Mouse (Mus musculus): ENCODE measurements around the gene Vps4a. TPM values are rescaled to one million over a fixed set of nuclear protein-coding genes. Genes with fewer than 3 reads are reported as not detected.
"Not testable (repeated sequence)": the region's sequence is repeated elsewhere in the genome, so short reads cannot be mapped to it uniquely, and the experiment has no call there.

Vps4a gene
- 100 to 1,000 TPM; 116 to 117 TPM for total RNA-seq (2021)

GRCm38 (mm10) chr8:107030650-107031576 is at the start of gene Vps4a:
Vps4a (plus strand) TSS chr8:107031222.
- DNase-seq (ENCODE audit: extremely low spot score in 1 of 2, low spot score in 1 of 2) = peak; percentile 93 to 95

DNA sequence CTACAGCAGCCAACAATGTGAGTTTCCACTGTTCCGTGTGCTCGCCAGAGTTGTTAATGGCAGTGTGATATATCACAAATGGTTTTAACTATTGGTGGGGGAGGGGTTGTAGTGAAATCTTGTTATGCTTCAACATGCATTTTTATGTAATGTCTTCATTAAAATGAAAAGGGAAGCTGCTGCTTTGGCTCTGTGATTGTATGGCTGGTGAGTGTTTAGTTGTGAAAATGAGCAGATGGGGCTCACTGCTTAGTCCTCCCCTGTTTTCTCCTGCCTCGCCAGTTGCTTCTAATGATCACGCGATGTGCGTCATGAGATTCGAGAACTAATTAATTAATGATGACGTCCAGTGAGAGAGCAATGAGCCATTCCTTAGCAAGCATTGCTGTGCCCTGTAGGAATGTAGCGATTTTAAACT is 45.6 kb upstream of the Vps4a start:
- no peak for DNase-seq (ENCODE audit: extremely low spot score in 1 of 2, low spot score in 1 of 2)

GRCm38 (mm10) chr8:106985951-106986350 is 45.1 kb upstream of the Vps4a start:
- DNase-seq (ENCODE audit: extremely low spot score in 1 of 2, low spot score in 1 of 2) = no peak

DNA sequence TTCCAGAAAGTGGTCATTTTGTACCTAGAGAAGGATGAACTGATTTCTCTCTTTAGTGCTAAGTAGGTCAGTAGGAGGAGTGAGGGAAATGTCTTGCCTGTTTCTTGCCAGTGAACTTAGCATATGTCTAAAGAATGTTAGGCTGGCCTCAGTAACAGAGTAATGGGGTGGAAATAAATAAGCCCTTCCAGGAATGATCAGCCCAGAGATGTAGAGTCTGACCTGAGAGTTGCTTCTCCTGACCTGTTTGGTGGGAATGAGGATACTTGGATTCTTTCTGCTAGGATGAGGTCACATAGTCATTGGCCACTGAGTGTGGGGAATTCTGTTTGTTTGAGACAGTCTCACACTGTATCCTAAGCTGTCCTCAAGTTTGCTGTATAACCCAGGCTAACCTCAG is 43.5 kb upstream of the Vps4a start:
- no peak for DNase-seq (ENCODE audit: extremely low spot score in 1 of 2, low spot score in 1 of 2)

DNA sequence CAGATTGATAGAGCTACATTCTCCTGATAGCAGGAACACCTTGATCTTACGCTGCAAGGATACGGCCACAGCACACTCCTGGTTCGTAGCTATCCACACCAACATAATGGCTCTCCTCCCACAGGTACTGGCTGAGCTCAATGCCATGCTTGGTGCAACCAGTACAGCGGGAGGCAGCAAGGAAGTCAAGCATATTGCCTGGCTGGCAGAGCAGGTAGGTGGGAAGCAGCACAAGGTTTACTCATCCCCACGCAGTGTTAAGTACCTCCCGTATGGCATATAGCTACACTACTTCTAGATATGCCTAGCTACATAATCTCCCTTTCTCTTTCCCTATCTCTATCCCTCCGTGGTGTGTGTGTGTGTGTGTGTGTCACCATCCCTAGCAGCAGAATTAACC is 39.6 kb upstream of the Vps4a start:
- no peak for DNase-seq (ENCODE audit: extremely low spot score in 1 of 2, low spot score in 1 of 2)

DNA sequence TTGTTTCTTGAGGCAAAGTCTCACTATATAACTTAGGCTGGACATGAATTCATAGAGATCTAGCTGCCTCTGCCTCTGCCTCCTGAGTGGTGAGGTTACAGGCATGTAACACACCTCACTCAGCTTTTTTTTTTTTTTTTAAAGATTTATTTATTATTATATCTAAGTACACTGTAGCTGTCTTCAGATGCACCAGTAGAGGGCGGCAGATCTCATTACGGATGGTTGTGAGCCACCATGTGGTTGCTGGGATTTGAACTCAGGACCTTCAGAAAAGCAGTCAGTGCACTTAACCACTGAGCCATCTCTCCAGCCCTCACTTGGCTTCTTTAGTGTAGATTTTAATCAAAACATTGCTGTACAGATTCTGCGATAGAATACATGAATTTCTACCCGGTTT is 34.7 kb upstream of the Vps4a start:
- DNase-seq (ENCODE audit: extremely low spot score in 1 of 2, low spot score in 1 of 2) = not testable (repeated sequence)

DNA sequence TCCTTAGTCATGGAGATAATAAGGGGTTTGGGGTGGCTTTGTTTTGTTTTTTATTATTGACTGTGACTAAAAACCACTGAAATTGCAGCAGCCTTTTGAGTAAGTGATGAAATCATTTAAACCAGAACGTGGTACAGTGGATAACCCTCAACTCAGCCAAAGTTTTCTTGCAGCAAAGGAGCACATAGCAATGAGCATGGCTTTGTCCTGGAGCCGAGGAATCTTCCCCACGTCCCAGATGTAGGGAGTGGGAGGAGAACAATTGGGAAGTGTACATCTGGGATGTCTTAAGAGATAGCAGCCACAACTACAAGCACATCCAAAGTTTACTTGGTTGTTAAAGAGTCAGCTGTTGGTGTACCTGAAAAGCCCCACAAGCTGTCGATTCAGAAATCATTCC is 33.6 kb upstream of the Vps4a start:
- no peak for DNase-seq (ENCODE audit: extremely low spot score in 1 of 2, low spot score in 1 of 2)

DNA sequence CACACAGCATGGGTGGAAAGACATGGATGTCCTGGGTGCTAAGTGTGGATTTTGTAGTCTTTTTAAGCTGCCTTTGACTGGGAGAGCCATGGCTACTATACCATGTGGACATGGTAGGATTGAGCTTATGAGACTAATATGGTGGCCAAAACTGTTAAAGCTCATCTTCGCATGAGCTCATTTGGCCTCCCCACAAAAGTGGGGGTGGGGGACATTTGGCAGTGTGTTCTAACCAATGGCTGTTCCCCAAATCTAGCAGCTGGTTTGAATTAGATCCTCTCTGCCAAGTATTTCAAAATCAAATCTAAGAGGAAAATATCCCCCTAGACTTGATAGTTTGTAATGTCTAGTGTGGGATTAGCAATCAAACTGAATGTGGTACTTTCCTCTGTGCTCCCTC is 32.0 kb upstream of the Vps4a start:
- DNase-seq (ENCODE audit: extremely low spot score in 1 of 2, low spot score in 1 of 2) = peak in 1 of 2 experiments; percentile 51

- peak; percentile 78 to 95 for DNase-seq (ENCODE audit: extremely low spot score in 1 of 2, low spot score in 1 of 2)
Measured at GRCm38 (mm10) chr8:107002532-107002931, 28.5 kb upstream of the Vps4a start.

- DNase-seq (ENCODE audit: extremely low spot score in 1 of 2, low spot score in 1 of 2) = no peak
Measured at GRCm38 (mm10) chr8:107007795-107008194, 23.2 kb upstream of the Vps4a start.

DNA sequence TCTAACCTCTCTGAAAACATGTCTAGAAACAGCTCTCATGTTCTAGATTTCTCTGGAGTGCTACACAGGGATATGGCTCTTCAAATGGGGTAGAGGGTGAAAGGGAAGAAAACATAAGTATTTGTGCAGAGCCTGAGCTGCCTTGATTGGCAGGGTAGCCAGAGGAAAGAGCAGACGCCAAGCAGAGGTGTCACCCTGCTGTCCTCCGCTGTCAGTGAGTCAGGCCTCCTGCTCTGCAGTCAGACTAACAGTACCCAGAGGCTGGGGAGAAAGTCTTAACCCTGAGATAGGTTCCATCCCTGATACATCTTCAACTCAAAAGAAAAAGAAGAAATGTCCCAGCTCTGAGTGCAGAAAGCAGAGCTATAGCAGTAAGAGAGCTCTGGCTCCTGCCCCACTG is 18.4 kb upstream of the Vps4a start:
- DNase-seq (ENCODE audit: extremely low spot score in 1 of 2, low spot score in 1 of 2) = no peak

DNA sequence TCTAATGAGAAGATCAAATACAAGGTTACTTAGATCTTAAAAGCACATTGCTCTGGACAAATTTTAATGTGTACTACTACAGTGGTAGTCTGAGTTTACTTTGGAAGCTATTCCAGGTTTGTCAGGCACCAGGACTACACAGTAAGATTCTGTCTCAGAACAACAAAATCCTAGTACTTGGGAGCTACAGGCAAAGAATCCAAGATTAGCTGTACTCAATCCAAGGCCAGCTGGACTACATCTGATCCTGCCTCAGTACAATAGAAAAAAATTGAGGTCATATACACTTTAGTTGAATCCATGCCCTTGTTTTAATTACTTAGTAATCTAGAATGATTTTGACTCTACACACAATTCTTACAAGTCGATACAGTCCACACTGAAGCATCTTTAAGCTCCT is 16.1 kb upstream of the Vps4a start:
- no peak for DNase-seq (ENCODE audit: extremely low spot score in 1 of 2, low spot score in 1 of 2)

- DNase-seq (ENCODE audit: extremely low spot score in 1 of 2, low spot score in 1 of 2) = no peak
Measured at GRCm38 (mm10) chr8:107023479-107023878, 7.5 kb upstream of the Vps4a start.

DNA sequence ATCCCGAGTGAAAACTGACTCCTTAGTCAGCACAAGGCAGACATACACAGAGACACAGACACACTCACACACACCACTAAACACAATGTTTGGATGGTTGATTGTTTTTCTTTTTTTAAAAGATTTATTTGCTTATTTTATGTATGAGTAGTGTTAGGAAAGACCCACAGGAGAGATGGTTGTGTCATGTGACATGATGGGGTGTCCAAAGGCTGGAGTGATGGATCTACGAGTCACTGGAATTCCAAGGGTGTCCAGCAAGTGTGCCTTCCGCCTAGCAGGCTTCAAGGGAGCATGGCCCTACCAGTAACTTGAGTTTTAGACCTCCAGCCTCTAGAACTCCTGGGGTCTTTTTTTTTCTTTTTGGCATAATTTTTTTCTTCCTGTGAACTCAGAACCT is 1.7 kb upstream of the Vps4a start:
- no peak for DNase-seq (ENCODE audit: extremely low spot score in 1 of 2, low spot score in 1 of 2)

GRCm38 (mm10) chr8:107030058-107030457 is 964 bp upstream of the Vps4a start:
- DNase-seq (ENCODE audit: extremely low spot score in 1 of 2, low spot score in 1 of 2) = no peak

DNA sequence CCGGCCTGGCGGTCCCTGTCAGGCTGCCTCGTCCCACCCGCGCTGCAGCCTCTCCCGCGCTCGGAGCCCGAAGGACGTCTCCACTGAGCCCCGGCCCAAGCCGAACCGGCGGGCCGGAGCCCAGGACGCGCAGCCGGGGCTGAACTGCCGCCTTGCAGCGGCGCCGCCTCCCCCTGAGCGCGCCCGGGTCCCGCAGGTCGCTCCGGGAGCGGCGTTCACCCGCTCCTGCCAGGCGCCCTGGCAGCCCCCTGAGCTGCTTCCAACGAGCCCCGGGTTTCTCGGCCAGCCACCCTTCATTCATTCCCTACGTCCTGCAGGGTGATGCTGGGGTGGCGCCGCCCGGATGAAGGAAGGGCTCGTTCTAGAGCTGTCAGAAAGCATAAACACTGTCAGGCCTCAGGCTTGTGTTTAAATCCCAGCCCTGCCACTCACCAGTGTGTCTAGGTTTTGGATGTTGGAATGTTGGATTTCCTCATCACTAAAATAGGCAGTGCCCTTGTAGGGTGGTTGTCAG is 612 bp downstream of the Vps4a start:
- DNase-seq (ENCODE audit: extremely low spot score in 1 of 2, low spot score in 1 of 2) = peak in 1 of 2 experiments; percentile 16

GRCm38 (mm10) chr8:107033609-107034008 is 2.6 kb downstream of the Vps4a start:
- DNase-seq (ENCODE audit: extremely low spot score in 1 of 2, low spot score in 1 of 2) = not testable (repeated sequence)

- DNase-seq (ENCODE audit: extremely low spot score in 1 of 2, low spot score in 1 of 2) = no peak
Measured at GRCm38 (mm10) chr8:107035641-107036040, 4.6 kb downstream of the Vps4a start.

DNA sequence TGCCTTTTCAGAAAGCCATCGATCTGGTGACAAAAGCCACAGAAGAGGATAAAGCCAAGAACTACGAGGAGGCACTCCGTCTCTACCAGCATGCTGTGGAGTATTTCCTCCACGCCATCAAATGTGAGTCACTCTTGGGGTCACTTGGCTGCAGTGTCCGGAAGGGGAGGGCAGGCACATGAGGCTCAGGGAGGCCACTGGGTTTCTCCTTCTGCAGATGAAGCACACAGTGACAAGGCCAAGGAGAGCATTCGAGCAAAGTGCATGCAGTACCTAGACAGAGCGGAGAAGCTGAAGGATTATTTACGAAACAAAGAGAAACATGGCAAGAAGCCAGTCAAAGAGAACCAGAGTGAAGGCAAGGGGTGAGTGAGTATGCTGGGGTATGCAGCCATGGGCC is 5.6 kb downstream of the Vps4a start:
- DNase-seq (ENCODE audit: extremely low spot score in 1 of 2, low spot score in 1 of 2) = no peak

- DNase-seq (ENCODE audit: extremely low spot score in 1 of 2, low spot score in 1 of 2) = no peak
Measured at GRCm38 (mm10) chr8:107040632-107041031, 9.6 kb downstream of the Vps4a start.

DNA sequence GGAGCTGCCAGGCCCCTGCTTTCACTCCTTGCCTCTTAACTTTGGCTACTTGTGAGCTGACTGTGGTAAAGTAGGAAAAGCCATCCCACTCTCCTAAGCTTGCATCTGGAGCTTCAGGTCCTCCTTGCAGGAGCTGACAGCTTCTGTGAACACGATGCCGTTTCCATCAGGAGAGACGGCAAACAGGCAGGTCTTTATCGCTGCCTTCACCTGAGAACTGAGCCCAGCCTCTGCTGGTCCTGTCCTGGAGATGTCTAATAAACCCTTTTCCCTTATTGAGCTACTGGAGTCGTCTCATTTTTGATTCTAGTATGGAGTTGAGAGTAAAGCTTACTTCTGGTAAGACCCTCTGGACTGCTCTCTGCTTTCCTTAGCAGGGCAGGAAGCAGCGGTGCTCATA is 14.5 kb downstream of the Vps4a start:
- no peak for DNase-seq (ENCODE audit: extremely low spot score in 1 of 2, low spot score in 1 of 2)

DNA sequence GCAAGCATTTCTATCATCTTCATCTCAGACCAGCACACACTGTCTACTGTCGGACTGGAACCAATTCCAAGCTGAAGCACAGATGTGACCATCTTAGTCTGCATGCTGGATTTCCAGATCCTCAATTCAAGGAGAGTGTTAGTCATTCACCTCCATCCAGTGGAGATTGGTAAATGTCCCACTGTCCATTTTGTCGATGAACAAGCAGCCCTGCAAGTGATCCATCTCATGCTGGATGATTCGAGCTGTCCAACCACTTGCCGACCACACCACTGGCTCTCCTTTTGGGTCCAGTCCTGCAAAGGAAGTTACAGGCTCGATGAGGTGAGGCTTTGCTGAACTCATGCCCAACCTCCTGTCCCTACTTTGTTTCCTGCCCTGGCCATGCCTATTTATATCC is 16.0 kb downstream of the Vps4a start:
- DNase-seq (ENCODE audit: extremely low spot score in 1 of 2, low spot score in 1 of 2) = no peak

Data from layer of hippocampus, postnatal 25 days (tissue).